Mouse (Mus musculus) hindbrain, postnatal 0 days (tissue): ENCODE measurements around the gene F5. TPM values are rescaled to one million over a fixed set of nuclear protein-coding genes. Genes with fewer than 3 reads are reported as not detected.

Source experiments
- ATAC-seq: fragments of 200-750 bp; cut with Nextera tagmentation; 2 replicates; pipeline ENCODE4 v1.8.0; 2017; ENCODE audit warnings: mild to moderate bottlenecking, moderate TSS enrichment, moderate library complexity
- DNase-seq: peaks from one replicate; pipeline ENCODE4 v3.0.0-alpha.2; 2015; ENCODE audit warnings: low spot score
- H3K27ac ChIP-seq: fragments of 300-500 bp; sonication (generic); 2 replicates; pipeline ENCODE4 v1.5.1; 2014; ENCODE audit warnings: mild to moderate bottlenecking
- H3K27me3 ChIP-seq: fragments of 300-500 bp; sonication (generic); 2 replicates; pipeline ENCODE4 v1.6.1; 2014; ENCODE audit warnings: low read length, mixed read lengths; ENCODE audit not compliant: insufficient read depth
- H3K36me3 ChIP-seq: fragments of 300-500 bp; sonication (generic); 2 replicates; pipeline ENCODE4 v1.6.1; 2014; ENCODE audit warnings: low read length, mixed read lengths; ENCODE audit not compliant: insufficient read depth
- H3K4me1 ChIP-seq: fragments of 300-500 bp; sonication (generic); 2 replicates; pipeline ENCODE4 v1.6.1; 2014; ENCODE audit warnings: antibody characterized with exemption, low read length, mixed read lengths; ENCODE audit not compliant: insufficient read depth
- H3K4me2 ChIP-seq: fragments of 300-500 bp; sonication (generic); 2 replicates; pipeline ENCODE4 v1.6.1; 2014; ENCODE audit warnings: low read depth, mild to moderate bottlenecking, low read length, moderate library complexity, mixed read lengths
- H3K4me3 ChIP-seq: fragments of 300-500 bp; sonication (generic); 2 replicates; pipeline ENCODE4 v1.5.1; 2014; ENCODE audit warnings: low read length
- H3K9ac ChIP-seq: fragments of 300-500 bp; sonication (generic); replicated peaks from 2 replicates; pipeline ENCODE4 v1.6.1; 2014; ENCODE audit warnings: mild to moderate bottlenecking, low read length, moderate library complexity, mixed read lengths
- H3K9me3 ChIP-seq: fragments of 300-500 bp; sonication (generic); 2 replicates; pipeline ENCODE4 v1.6.1; 2016; ENCODE audit warnings: low read length, mixed read lengths
- CTCF ChIP-seq: IDR thresholded peaks from 2 replicates; pipeline ENCODE4 v1.5.1; 2016; ENCODE audit warnings: antibody characterized with exemption, control low read depth, low read depth
- WGBS: fragments of 180-500 bp; shearing (Covaris S2); extraction: QIAGEN DNeasy Blood & Tissue Kit; methylation state at CpG from one replicate; pipeline ENCODE4 v1.1.7; 2014; 5-methylcytosine and 5-hydroxymethylcytosine counted together
- polyA plus RNA-seq: library from polyadenylated mRNA; unstranded; fragments of >200 nt; fragmentation: Nextera tagmentation; extraction: Ambion mirVana; gene quantifications from 2 replicates; pipeline ENCODE4 v1.2.1, GENCODE M21; 2015
- total RNA-seq: library from RNA; depleted of rRNA; stranded (reverse); fragments of >200 nt; gene quantifications from 2 replicates; pipeline ENCODE4 v1.2.3, GENCODE M21; 2014

The F5 gene
- total and polyA plus RNA-seq, 2 experiments from 2014 or later = 0.09 to 0.26 TPM

DNA sequence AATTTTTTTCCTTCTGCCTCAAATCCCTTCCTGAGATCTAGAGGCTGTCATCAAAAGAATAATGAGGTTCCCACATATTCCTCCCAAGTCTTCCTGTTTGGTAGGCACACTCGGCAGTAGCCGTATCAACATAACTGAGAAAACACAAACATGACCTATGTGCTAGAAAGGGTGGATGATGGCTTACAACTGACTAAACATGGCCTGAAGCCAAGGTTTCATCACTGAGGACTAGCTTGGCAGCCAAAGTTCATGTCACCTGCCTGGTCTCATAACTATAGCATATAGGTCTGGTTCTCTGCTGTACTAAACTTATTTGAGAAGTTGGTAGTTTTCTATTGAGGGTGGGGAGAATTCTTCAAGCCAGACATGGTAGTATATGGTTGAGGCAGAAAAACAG lies 56.8 kb downstream of the F5 start:
- no peaks in the 10 kb centered on the region for H3K36me3 ChIP-seq
- no peak overlapping the region for H3K4me2 ChIP-seq
- no peaks in the 10 kb centered on the region for H3K27me3 ChIP-seq
- H3K4me3 ChIP-seq = no peak overlapping the region
- H3K9ac ChIP-seq = no peak overlapping the region
- ATAC-seq = no peak
- H3K4me1 ChIP-seq = no peaks in the 10 kb centered on the region
- whole genome bisulfite sequencing = 82% methylated on average over 2 of the region's 2 CpGs
- TF ChIP-seq CTCF = no peak
- no peak overlapping the region for H3K27ac ChIP-seq
- DNase-seq = no peak
- H3K9me3 ChIP-seq = no peaks in the 10 kb centered on the region

GRCm38 (mm10) chr1:164210899-164211298 lies 59.3 kb downstream of the F5 start:
- no peaks in the 10 kb centered on the region for H3K9me3 ChIP-seq
- no peaks in the 10 kb centered on the region for H3K4me1 ChIP-seq
- TF ChIP-seq CTCF = no peak
- H3K4me3 ChIP-seq = no peak overlapping the region
- no peak overlapping the region for H3K9ac ChIP-seq
- no peaks in the 10 kb centered on the region for H3K27me3 ChIP-seq
- WGBS = 91% methylated on average over 4 of the region's 4 CpGs
- no peaks in the 10 kb centered on the region for H3K36me3 ChIP-seq
- DNase-seq (no peak), ATAC-seq (no peak)
- H3K27ac ChIP-seq = no peak overlapping the region
- H3K4me2 ChIP-seq = no peak overlapping the region

DNA sequence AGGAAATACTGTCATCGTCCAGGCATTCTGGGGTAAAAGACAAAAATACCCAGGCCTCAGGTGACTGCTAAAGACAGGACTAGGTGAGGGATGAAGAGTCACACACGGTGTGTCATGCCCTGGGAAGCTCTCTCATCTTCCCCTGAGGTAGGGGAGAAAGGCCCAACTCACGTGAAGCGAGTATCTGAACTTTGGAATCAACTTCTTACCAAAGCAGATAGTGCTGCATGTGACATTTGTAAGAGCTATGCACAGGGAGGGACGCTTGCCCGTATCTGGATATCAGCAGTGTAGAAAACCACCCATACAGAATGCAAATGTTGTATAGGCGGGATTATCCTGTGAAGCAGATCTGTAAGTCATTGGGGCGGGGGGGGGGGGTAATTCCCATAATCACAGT lies 61.0 kb downstream of the F5 start:
- Histone ChIP-seq H3K4me3 (no peak overlapping the region), H3K9me3 (no peaks in the 10 kb centered on the region), H3K27me3 (no peaks in the 10 kb centered on the region), H3K4me1 (no peaks in the 10 kb centered on the region), H3K27ac (no peak overlapping the region), H3K9ac (no peak overlapping the region), H3K4me2 (no peak overlapping the region), H3K36me3 (no peaks in the 10 kb centered on the region)
- DNase-seq (no peak), ATAC-seq (no peak)
- no peak for TF ChIP-seq CTCF
- WGBS = 88% methylated on average over 8 of the region's 8 CpGs

GRCm38 (mm10) chr1:164214190-164214589 lies 62.6 kb downstream of the F5 start:
- Histone ChIP-seq H3K36me3 (no peaks in the 10 kb centered on the region), H3K4me1 (no peaks in the 10 kb centered on the region), H3K27ac (no peak overlapping the region), H3K27me3 (no peaks in the 10 kb centered on the region), H3K4me3 (no peak overlapping the region), H3K9ac (no peak overlapping the region), H3K4me2 (no peak overlapping the region), H3K9me3 (no peaks in the 10 kb centered on the region)
- no peak for TF ChIP-seq CTCF
- DNase-seq (peak; percentile 5), ATAC-seq (peak; percentile 38)
- WGBS = 30% methylated on average over 8 of the region's 8 CpGs

DNA sequence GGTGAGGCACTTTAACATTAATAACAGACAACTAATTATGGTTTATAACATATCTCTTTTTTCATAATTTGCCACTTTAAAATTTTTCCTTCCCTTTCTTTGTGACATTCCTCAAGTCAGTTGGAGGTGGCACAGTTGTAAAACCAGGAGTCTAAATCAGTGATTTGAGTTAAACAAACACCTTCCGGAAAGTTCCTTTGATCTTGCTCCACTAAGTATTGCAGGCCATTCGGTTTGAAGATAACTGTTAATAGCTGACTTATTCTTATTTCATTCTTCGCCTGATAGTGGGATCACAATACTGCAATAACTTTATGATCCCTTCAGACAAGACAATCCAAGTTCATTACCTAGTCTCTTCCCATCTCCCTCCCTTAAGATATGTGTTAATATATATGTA lies 63.5 kb downstream of the F5 start:
- no peak overlapping the region for H3K4me2 ChIP-seq
- H3K9me3 ChIP-seq = no peaks in the 10 kb centered on the region
- no peaks in the 10 kb centered on the region for H3K36me3 ChIP-seq
- 89% methylated on average over 3 of the region's 3 CpGs for WGBS
- H3K27me3 ChIP-seq = no peaks in the 10 kb centered on the region
- no peak overlapping the region for H3K27ac ChIP-seq
- no peaks in the 10 kb centered on the region for H3K4me1 ChIP-seq
- no peak overlapping the region for H3K9ac ChIP-seq
- DNase-seq (no peak), ATAC-seq (no peak)
- TF ChIP-seq CTCF = no peak
- no peak overlapping the region for H3K4me3 ChIP-seq

GRCm38 (mm10) chr1:164215540-164215939 lies 63.9 kb downstream of the F5 start:
- H3K27ac ChIP-seq = no peak overlapping the region
- H3K9me3 ChIP-seq = no peaks in the 10 kb centered on the region
- H3K36me3 ChIP-seq = no peaks in the 10 kb centered on the region
- H3K4me3 ChIP-seq = no peak overlapping the region
- ATAC-seq = no peak
- no peaks in the 10 kb centered on the region for H3K4me1 ChIP-seq
- H3K27me3 ChIP-seq = no peaks in the 10 kb centered on the region
- H3K9ac ChIP-seq = no peak overlapping the region
- H3K4me2 ChIP-seq = no peak overlapping the region
- 53% methylated on average over 6 of the region's 6 CpGs for WGBS
- peak; percentile 23 for DNase-seq
- no peak for TF ChIP-seq CTCF

DNA sequence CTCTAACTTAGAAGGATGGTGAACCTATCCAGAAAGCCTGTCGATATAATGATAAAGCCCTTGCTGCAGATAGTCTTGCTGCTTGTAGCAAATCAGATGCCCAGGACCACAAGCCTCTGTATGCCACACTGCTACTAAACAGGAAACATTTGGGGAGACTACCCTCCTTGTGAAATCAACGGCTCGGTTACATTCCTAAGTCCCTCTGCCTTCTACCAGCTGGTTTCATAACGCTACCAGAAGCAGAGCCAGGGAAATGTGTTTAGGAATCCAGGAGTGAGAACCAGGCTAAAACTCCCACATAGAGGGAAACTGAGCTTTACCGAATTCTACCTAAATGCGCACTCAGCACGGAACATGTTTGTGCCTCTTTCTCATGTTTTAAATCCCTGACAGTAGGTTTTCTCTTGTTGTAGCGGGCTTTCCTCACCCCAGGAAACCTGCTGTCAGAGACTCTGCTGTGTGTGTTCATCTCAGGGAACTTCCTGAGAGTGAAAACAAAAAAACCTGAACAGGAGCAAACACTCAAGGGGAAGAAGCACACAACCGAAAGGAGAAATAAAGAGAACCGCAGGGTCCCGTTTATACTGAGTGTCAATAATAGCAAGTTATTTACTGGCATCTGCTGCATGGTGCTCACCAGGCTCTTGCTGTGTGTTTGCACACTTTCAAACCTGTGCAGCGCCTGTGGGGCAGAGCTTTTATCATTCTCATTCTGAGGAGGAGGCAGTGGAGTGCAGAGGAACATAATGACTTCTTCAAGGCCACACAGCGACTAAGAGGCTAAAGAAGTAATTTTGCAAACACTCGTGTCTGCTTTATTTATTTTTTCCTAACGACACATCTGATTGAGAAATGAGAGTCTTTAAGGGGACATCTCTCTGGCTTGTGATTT lies 66.4 kb downstream of the F5 start:
- DNase-seq = peak; percentile 7
- Histone ChIP-seq H3K4me3 (no peak overlapping the region), H3K27ac (no peak overlapping the region), H3K4me1 (no peaks in the 10 kb centered on the region), H3K4me2 (peak overlapping the region; percentile 19; the same call in 1 of the 2 replicates), H3K27me3 (no peaks in the 10 kb centered on the region), H3K36me3 (no peaks in the 10 kb centered on the region), H3K9me3 (no peaks in the 10 kb centered on the region), H3K9ac (no peak overlapping the region)
- TF ChIP-seq CTCF = no peak
- no peak for ATAC-seq
- 29% methylated on average over 15 of the region's 15 CpGs for whole genome bisulfite sequencing
